Mouse (Mus musculus) megakaryocyte progenitor cell, adult 5-6 weeks (primary cell): ENCODE measurements around the gene Pacsin1. TPM values are rescaled to one million over a fixed set of nuclear protein-coding genes. Genes with fewer than 3 reads are reported as not detected.

Source experiments
- ATAC-seq: replicated peaks from 2 replicates; pipeline ENCODE4 v1.8.0; 2016; ENCODE audit warnings: mild to moderate bottlenecking, moderate TSS enrichment, inconsistent platforms; ENCODE audit not compliant: poor library complexity
- total RNA-seq, 2 experiments: library from RNA; stranded (forward) in 1 of 2; stranded (reverse) in 1 of 2; fragments of 157-497, 149-512 nt in 1 of 2; fragments of 200-1000 nt in 1 of 2; gene quantifications; 2 replicates each; pipeline versions ENCODE4 v1.2.3 to v1.2.4; 2015 to 2017

Pacsin1 gene
- total RNA-seq, 2 experiments from 2014 or later = not detected

DNA sequence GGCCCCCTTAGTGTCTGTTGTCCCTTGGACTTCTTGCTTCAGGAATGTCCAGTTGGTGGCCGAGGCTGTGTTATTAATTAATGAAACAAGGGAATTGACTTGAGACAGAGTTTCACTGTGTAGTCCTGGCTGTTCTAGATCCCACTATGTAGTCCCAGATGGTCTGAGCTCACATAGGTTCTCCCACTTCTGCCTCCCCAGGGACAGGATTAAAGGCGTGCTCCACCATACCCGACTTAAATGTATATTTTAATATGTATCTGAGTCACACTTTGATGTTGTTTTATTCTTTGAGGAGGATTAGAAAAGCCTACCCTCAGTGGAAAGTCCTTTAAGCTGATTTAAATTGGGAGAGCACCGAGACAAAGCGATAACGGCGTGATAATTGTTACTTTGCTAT is 21.0 kb downstream of the Pacsin1 start:
- no peak for ATAC-seq

DNA sequence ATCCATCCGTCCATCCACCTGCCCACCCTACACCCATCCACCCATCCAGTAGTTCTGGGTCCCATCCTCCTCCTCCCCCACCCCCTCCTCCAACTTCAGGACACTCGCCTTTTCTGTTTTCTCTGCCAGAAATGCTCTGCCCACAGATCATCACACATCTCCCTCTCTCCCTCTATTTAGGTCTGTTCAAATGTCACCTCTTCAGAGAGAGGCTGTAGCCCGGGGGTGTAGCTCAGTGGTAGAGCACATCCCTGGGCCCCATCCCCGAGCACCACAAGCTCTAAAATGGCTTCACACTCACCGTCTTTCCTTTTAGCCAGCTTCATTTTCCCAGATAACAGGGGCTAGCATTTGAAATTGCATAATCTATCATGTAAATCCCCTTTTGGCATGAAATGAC is 22.4 kb downstream of the Pacsin1 start:
- no peak for ATAC-seq

GRCm38 (mm10) chr17:27678924-27679813 is 23.9 kb downstream of the Pacsin1 start:
- ATAC-seq = no peak

GRCm38 (mm10) chr17:27684886-27685549 is 29.7 kb downstream of the Pacsin1 start:
- ATAC-seq = peak; percentile 47; the same call in 1 of the 2 replicates

DNA sequence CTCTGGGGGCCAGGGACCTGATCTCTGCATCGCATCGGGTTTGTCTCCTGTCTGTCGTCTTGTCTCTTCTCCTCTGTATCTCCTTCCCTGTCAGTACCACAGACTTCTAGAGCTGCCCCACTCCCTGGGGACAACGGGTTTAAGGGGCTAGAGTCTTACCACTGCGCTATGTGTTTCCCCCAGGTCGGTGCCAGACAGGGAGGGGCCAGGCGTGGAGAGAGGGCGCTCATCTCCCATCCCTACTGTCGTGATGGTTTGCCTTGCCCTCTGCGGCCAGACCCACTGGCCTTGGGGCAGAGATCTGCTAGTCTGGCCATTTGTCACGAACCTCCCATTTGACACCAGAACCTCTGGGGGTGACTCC is 30.2 kb downstream of the Pacsin1 start:
- no peak for ATAC-seq

DNA sequence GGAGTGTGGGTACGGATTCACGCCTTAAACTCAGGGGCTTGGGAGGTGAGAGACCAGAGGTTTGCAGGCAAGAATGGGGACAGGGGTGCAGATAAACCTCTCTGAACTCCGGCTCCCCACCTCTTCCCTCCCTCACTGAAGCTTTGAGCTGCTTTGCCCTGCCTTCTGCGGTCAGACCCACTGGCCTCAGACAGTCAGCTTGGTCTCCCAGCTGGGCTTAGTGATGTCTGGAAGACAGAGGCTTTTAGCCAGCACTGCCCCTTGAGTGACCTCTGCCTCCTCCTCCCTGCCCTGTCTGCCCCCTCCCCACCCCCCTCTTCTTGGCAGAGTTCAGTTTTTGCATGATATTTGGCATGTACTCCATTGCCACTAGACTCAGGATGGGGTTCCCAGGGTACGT is 31.1 kb downstream of the Pacsin1 start:
- no peak for ATAC-seq

DNA sequence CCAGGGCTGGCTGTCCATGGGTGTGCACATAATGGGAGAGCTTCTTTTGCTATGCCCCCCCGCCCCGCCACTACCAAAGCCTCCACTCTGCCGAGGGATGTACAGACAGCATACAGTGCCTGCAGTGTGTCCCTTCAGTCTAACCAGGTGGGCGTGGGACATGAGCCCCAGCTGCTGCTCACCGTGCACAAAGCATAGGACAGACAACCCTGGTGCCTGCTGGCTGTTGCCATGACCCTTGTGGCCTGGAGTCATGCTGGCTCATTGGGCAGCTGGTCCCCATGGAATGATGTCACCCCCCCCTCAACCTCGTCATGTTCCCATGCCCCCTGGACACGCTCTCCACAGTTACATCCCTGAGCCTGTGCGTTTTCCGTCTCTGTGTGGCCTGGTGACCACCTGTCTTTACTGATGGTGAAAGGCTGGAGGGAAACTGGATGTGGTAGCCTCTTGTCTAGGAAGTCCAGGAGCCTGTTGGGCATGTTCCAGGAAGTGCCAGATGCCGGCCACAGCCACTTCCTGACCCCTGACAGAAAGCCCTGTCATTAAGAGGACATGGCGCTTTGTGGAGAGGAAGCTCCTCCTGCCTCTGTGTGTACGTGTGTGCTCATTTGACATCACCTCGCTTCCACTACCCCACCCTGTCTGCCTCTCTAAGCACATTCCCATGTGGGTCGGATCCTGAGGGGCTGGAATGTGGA is 35.8 kb downstream of the Pacsin1 start:
- peak; percentile 31; the same call in 1 of the 2 replicates for ATAC-seq

DNA sequence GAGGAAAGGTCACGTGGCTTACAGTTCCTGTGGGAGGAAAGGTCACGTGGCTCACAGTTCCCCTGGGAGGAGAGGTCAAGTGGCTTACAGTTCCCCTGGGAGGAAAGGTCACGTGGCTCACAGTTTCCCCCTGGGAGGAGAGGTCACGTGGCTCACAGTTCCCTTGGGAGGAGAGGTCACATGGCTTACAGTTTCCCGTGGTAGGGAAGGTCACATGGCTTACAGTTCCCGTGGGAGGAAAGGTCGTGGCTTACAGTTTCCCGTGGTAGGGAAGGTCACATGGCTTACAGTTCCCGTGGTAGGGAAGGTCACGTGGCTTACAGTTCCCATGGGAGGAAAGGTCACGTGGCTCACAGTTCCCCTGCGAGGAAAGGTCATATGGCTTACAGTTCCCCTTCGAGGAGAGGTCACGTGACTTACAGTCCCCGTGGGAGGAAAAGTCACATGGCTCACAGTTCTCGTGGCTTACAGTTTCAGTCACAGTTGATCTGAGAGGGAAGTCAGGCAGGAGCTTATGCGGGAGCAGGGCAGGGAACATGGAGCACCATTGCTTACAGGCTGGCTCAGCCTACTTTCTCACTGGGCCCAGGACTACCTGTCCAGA is 44.4 kb downstream of the Pacsin1 start:
- ATAC-seq = no peak

- no peak for ATAC-seq
These were observed 45.5 kb downstream of the Pacsin1 start for GRCm38 (mm10) chr17:27700812-27701211.

DNA sequence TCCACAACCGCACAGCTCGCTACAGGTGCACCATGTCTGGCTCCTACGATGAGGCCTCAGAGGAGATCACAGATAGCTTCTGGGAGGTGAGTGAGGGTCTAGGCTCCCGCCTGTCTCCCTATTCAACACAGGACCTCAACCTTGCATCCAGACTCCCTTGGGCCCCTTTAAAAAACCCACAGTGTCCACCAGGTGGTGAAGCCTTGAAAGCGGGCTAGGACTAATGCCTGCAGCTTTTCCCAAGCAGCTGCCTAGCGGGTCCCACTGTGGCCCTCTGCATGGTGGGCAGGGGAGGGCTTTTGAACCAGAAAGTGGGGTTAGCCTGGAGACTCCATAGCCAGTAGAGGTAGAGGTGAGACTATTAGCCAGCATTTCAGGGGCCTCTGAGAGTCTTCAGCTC is 46.5 kb downstream of the Pacsin1 start:
- no peak for ATAC-seq

DNA sequence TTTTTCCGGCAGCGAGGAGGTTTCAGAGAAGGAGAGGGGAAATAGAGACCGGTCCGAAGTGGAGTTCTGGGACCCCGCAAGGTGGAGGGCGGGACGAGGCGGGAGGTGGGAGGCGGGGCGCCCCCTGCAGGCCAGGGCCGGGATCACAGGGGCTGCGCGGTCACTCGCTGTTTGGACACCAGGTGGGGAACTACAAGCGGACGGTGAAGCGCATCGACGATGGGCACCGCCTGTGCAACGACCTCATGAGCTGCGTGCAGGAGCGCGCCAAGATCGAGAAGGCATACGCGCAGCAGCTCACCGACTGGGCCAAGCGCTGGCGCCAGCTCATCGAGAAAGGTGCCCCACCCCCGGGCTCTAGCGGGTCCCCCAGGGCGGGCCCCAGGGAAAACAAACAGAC is 47.2 kb downstream of the Pacsin1 start:
- ATAC-seq = peak; percentile 89

GRCm38 (mm10) chr17:27703961-27704621 is 48.8 kb downstream of the Pacsin1 start:
- 0 out of 2 replicates have a peak, but pooled peaks have one; percentile 26 for ATAC-seq

DNA sequence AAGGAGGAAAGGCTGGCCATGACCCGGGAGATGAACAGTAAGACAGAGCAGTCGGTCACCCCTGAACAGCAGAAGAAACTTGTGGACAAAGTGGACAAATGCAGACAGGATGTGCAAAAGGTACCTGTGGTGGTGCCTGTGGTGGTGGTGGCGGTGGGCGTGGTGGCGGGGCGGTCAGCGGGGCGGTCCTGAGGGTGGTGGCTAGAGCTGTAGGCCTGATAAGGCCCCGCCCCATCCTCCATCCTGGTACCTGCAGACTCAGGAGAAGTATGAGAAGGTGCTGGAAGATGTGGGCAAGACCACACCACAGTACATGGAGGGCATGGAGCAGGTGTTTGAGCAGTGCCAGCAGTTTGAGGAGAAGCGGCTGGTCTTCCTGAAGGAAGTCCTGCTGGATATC is 50.4 kb downstream of the Pacsin1 start:
- no peak for ATAC-seq

GRCm38 (mm10) chr17:27707954-27708661 is 52.8 kb downstream of the Pacsin1 start:
- peak; percentile 85 for ATAC-seq

GRCm38 (mm10) chr17:27709650-27710049 is 54.3 kb downstream of the Pacsin1 start:
- ATAC-seq = no peak

DNA sequence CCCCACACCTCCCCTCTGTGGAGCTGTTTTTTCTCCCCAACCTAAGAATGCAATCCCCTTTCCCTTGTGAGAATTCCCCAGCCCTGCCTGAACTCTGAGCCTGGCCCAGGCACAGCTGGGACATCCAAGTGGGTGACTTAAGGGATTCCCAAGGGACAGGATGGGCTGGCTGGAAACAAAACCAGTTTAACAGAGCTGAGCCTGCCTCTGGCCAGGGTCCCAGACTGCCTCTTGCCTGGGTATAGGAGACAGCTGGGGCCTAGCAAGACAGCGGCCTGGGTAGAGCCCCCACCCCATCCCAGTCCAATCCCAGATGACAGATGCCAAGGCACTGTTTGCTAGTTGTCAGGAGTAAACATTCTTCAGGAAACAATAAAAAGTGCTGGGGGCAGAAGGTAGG is 57.5 kb downstream of the Pacsin1 start:
- ATAC-seq = no peak

GRCm38 (mm10) chr17:27716804-27717203 is 61.5 kb downstream of the Pacsin1 start:
- peak; percentile 54 for ATAC-seq

GRCm38 (mm10) chr17:27718250-27718649 is 62.9 kb downstream of the Pacsin1 start:
- no peak for ATAC-seq

- ATAC-seq = no peak
These were observed 64.4 kb downstream of the Pacsin1 start for GRCm38 (mm10) chr17:27719663-27720062.

GRCm38 (mm10) chr17:27720326-27720725 is 65.0 kb downstream of the Pacsin1 start:
- no peak for ATAC-seq
